Mouse (Mus musculus): ENCODE measurements around the gene Gm4559. TPM values are rescaled to one million over a fixed set of nuclear protein-coding genes. Genes with fewer than 3 reads are reported as not detected.
"Not testable (repeated sequence)": the region's sequence is repeated elsewhere in the genome, so short reads cannot be mapped to it uniquely, and the experiment has no call there.

Gene Gm4559
- polyA plus RNA-seq, 1 experiment from 2014 or later = not detected

DNA sequence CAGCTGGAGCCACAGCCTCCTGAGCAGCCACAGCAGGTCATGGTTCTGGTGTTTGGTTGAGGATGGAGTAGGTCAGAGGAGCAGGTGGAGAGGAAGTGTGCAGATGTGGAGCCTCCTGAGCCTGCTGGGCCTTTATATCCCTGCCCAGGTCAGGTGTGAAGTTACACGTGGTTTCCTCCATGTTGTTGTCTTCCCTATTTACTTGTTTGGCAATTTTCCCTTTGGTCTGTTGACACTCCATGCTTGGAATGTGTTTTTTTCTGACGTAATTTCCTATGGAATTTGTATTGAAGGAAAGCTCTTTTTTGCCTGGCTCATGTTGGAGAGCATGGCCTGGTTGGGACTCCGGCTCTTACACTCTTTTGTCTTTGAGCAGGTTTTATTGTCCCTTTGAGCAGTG, 44.3 kb downstream of the Gm4559 start, which contains the start of gene Krtap5-5:
Gene Krtap5-5, minus strand, starts transcription at position 101 of the 400 bp plus-strand sequence.
- not testable (repeated sequence) for H3K9ac ChIP-seq (ENCODE audit: low read length); H3K27me3 ChIP-seq (ENCODE audit: control insufficient read depth, insufficient read depth, low read length); H3K9me3 ChIP-seq (replicated peaks; ENCODE audit: control insufficient read depth, low read length); ATAC-seq (replicated peaks; ENCODE audit: extremely low read depth, insufficient read depth, low FRiP score); H3K4me3 ChIP-seq (ENCODE audit: low read length); H3K36me3 ChIP-seq (ENCODE audit: control insufficient read depth, insufficient read depth); H3K4me1 ChIP-seq (ENCODE audit: control insufficient read depth, insufficient read depth, low read length); H3K4me2 ChIP-seq (ENCODE audit: low read depth, low read length); H3K27ac ChIP-seq (ENCODE audit: low read length)
- WGBS = 39% methylated on average over 3 of the region's 3 CpGs

DNA sequence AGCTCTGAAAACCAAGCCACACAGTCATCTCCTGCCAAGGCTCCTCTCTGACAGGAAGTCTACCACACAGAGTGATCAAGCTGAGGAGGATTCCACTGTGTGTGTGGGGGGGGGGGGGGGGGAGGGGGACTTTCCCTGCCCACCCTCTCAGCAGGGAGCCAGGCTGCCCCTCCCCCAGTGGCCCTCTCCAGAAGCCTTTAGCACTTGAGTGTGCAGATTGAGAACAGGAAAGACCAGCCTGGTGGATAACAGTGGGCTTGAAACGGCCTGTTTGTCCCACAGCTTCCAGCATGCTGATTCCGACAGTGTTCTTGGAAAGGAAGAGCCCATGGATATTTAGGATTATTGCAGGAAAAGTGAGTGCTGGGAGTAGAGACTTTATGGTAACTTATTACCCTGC, 49.6 kb downstream of the Gm4559 start:
- Histone ChIP-seq H3K4me1 (ENCODE audit: control insufficient read depth, insufficient read depth, low read length) (no peaks in the 10 kb centered on the region), H3K36me3 (ENCODE audit: control insufficient read depth, insufficient read depth) (no peaks in the 10 kb centered on the region), H3K4me3 (ENCODE audit: low read length) (no peak overlapping the region), H3K9ac (ENCODE audit: low read length) (no peak overlapping the region), H3K27me3 (ENCODE audit: control insufficient read depth, insufficient read depth, low read length) (no peaks in the 10 kb centered on the region), H3K4me2 (ENCODE audit: low read depth, low read length) (no peak overlapping the region), H3K27ac (ENCODE audit: low read length) (no peak overlapping the region), H3K9me3 (replicated peaks; ENCODE audit: control insufficient read depth, low read length) (no peaks in the 10 kb centered on the region)
- no peak for ATAC-seq (replicated peaks; ENCODE audit: extremely low read depth, insufficient read depth, low FRiP score)
- WGBS = 31% methylated on average over 2 of the region's 2 CpGs

Other genes with a start within 250 kb of the Gm4559 start
- gene Mob2, start 213.3 kb downstream of the Gm4559 start, polyA plus RNA-seq (2015; fragmentation: Nextera tagmentation; extraction: Ambion mirVana) = 54.3 and 56.3 TPM in 2 replicates
- 9.3 and 11.1 TPM in 2 replicates for gene Dusp8, start 178.5 kb downstream of the Gm4559 start, polyA plus RNA-seq (2015; fragmentation: Nextera tagmentation; extraction: Ambion mirVana)
- gene Gm45618, start 153.6 kb downstream of the Gm4559 start, polyA plus RNA-seq (2015; fragmentation: Nextera tagmentation; extraction: Ambion mirVana) = not detected in 2 replicates
- gene Gm39115, start 138.3 kb downstream of the Gm4559 start, polyA plus RNA-seq (2015; fragmentation: Nextera tagmentation; extraction: Ambion mirVana) = not detected in 2 replicates
- not detected in 2 replicates for gene Gm45337, start 129.8 kb downstream of the Gm4559 start, polyA plus RNA-seq (2015; fragmentation: Nextera tagmentation; extraction: Ambion mirVana)
- gene Gm29735, start 117.2 kb downstream of the Gm4559 start, polyA plus RNA-seq (2015; fragmentation: Nextera tagmentation; extraction: Ambion mirVana) = not detected in 2 replicates
- gene Gm4553, start 108.6 kb downstream of the Gm4559 start, polyA plus RNA-seq (2015; fragmentation: Nextera tagmentation; extraction: Ambion mirVana) = not detected in 2 replicates
- not detected in 2 replicates for gene Krtap5-2, start 98.4 kb downstream of the Gm4559 start, polyA plus RNA-seq (2015; fragmentation: Nextera tagmentation; extraction: Ambion mirVana)
- not detected in 2 replicates for gene Gm10153, start 84.0 kb downstream of the Gm4559 start, polyA plus RNA-seq (2015; fragmentation: Nextera tagmentation; extraction: Ambion mirVana)
- gene Krtap5-3, start 73.0 kb downstream of the Gm4559 start, polyA plus RNA-seq (2015; fragmentation: Nextera tagmentation; extraction: Ambion mirVana) = not detected in 2 replicates
- gene Gm7579, start 62.5 kb downstream of the Gm4559 start, polyA plus RNA-seq (2015; fragmentation: Nextera tagmentation; extraction: Ambion mirVana) = not detected in 2 replicates
- gene Krtap5-5, start 44.4 kb downstream of the Gm4559 start, polyA plus RNA-seq (2015; fragmentation: Nextera tagmentation; extraction: Ambion mirVana) = not detected in 2 replicates
- gene Gm40460, start 33.3 kb downstream of the Gm4559 start, polyA plus RNA-seq (2015; fragmentation: Nextera tagmentation; extraction: Ambion mirVana) = not detected in 2 replicates
- not detected in 2 replicates for gene Gm2431, start 16.0 kb downstream of the Gm4559 start, polyA plus RNA-seq (2015; fragmentation: Nextera tagmentation; extraction: Ambion mirVana)
- not detected in 2 replicates for gene Krtap5-1, start 22.8 kb upstream of the Gm4559 start, polyA plus RNA-seq (2015; fragmentation: Nextera tagmentation; extraction: Ambion mirVana)
- gene Krtap5-4, start 29.2 kb upstream of the Gm4559 start, polyA plus RNA-seq (2015; fragmentation: Nextera tagmentation; extraction: Ambion mirVana) = 0.18 TPM in 1 of 2 replicates, not detected in the other
- gene Ifitm10, start 99.4 kb upstream of the Gm4559 start, polyA plus RNA-seq (2015; fragmentation: Nextera tagmentation; extraction: Ambion mirVana) = 4.8 and 4.9 TPM in 2 replicates
- not detected in 2 replicates for gene Gm49369, start 108.3 kb upstream of the Gm4559 start, polyA plus RNA-seq (2015; fragmentation: Nextera tagmentation; extraction: Ambion mirVana)
- 470 and 482 TPM in 2 replicates for gene Ctsd, start 113.7 kb upstream of the Gm4559 start, polyA plus RNA-seq (2015; fragmentation: Nextera tagmentation; extraction: Ambion mirVana)
- 0.17 and 0.32 TPM in 2 replicates for gene Syt8, start 160.5 kb upstream of the Gm4559 start, polyA plus RNA-seq (2015; fragmentation: Nextera tagmentation; extraction: Ambion mirVana)
- gene Tnni2, start 167.4 kb upstream of the Gm4559 start, polyA plus RNA-seq (2015; fragmentation: Nextera tagmentation; extraction: Ambion mirVana) = 14.1 and 27.0 TPM in 2 replicates
- 73.5 and 83.5 TPM in 2 replicates for gene Lsp1, start 186.4 kb upstream of the Gm4559 start, polyA plus RNA-seq (2015; fragmentation: Nextera tagmentation; extraction: Ambion mirVana)
- gene Tnnt3, start 224.5 kb upstream of the Gm4559 start, polyA plus RNA-seq (2015; fragmentation: Nextera tagmentation; extraction: Ambion mirVana) = 5.3 and 17.1 TPM in 2 replicates